In the genomic region with DNA sequence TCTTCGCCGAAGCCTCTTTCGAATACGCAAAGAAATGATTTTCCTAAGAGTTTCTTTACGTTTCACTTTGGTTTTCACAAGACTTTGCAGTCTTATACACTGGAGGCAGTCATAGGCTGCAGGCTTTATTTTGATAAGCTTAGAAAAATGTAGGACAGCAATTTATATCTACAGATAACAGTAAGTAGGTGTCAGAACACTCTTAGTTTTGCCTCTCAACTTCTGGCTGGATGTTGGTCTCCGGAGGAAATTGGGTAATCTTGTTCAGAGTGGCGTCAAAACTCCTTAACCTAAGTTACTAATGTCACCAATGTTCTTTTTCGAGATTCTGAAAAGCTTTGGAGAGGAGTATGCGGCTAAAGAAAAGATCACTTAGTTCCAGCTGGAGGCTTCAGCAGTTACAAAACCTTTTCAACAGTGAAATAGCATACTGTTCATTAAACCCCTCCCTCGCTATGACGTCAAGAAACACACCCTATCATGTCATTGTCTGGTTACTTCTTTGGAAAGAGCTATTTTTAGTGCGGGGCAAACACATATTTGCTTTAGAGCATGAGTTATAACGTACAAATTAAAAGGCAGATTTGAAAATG, we compare ENCODE assay signal across 7 mouse cellular contexts. TPM values are rescaled to one million over a fixed set of nuclear protein-coding genes. Genes with fewer than 3 reads are reported as not detected.
DNase-seq lines count a peak whose midpoint lies in the region; ATAC-seq and TF ChIP-seq lines count a peak whose summit lies in the region.

No protein-coding gene starts in this region.

- no peak overlapping the region for H3K9ac ChIP-seq in intestine, postnatal 0 days (ENCODE audit: low read depth, low read length)
- no peak overlapping the region for H3K9ac ChIP-seq in midbrain, embryonic 16.5 days (ENCODE audit: low read depth, low read length)

- peak; percentile 58 for ATAC-seq in intestine, postnatal 0 days
- peak; percentile 59 for ATAC-seq in midbrain, embryonic 16.5 days

- H3K27ac ChIP-seq in intestine, postnatal 0 days (ENCODE audit: low read depth, low read length): 0 out of 2 replicates have a peak overlapping the region, but pooled peaks have one; percentile 74
- peak overlapping the region; percentile 95 for H3K27ac ChIP-seq in midbrain, embryonic 16.5 days (ENCODE audit: low read length)

- no peak for TF ChIP-seq CTCF in intestine, postnatal 0 days (IDR thresholded peaks at IDR 0.05; ENCODE audit: low read depth)

- H3K4me2 ChIP-seq in intestine, postnatal 0 days (replicated peaks; ENCODE audit: low read depth): peak overlapping the region; percentile 81
- H3K4me2 ChIP-seq in midbrain, embryonic 16.5 days (ENCODE audit: low read length): peak overlapping the region; percentile 71

- no peaks in the 10 kb centered on the region for H3K9me3 ChIP-seq in intestine, postnatal 0 days (ENCODE audit: control insufficient read depth)
- no peaks in the 10 kb centered on the region for H3K9me3 ChIP-seq in midbrain, embryonic 16.5 days (replicated peaks; ENCODE audit: control insufficient read depth, low read length, poor library complexity, severe bottlenecking)

- peaks cover 4% of the 10 kb centered on the region; the same call in 1 of the 2 replicates for H3K4me1 ChIP-seq in intestine, postnatal 0 days (replicated peaks; ENCODE audit: control insufficient read depth, insufficient read depth, low read length)
- H3K4me1 ChIP-seq in midbrain, embryonic 16.5 days (ENCODE audit: control insufficient read depth, insufficient read depth, low read length): peaks cover 17% of the 10 kb centered on the region

- H3K4me3 ChIP-seq in intestine, postnatal 0 days (ENCODE audit: low read depth, low read length): peak overlapping the region; percentile 54
- peak overlapping the region; percentile 84 for H3K4me3 ChIP-seq in midbrain, embryonic 16.5 days (ENCODE audit: low read depth, low read length)

- no peaks in the 10 kb centered on the region for H3K27me3 ChIP-seq in intestine, postnatal 0 days (replicated peaks; ENCODE audit: control insufficient read depth, insufficient read depth, low read length)
- H3K27me3 ChIP-seq in midbrain, embryonic 16.5 days (ENCODE audit: control insufficient read depth, insufficient read depth, low read depth, low read length): no peaks in the 10 kb centered on the region

- WGBS in intestine, postnatal 0 days: 44% methylated on average over 13 of the region's 13 CpGs
- 47% methylated on average over 13 of the region's 13 CpGs for WGBS in midbrain, embryonic 16.5 days

- peak; percentile 40 to 52 for DNase-seq in spleen, postnatal 4 days (ENCODE audit: low spot score in 2 of 2)
- no peak for DNase-seq in spleen, adult 12 weeks (ENCODE audit: low spot score)
- peak; percentile 56 for DNase-seq in fibroblast of lung, adult 2 months (ENCODE audit: low read depth)
- no peak for DNase-seq in B cell, adult 2 months
- no peak for DNase-seq in thymus, postnatal 0 days (ENCODE audit: low spot score)

- no peaks in the 10 kb centered on the region for H3K36me3 ChIP-seq in intestine, postnatal 0 days (ENCODE audit: control insufficient read depth, insufficient read depth)
- H3K36me3 ChIP-seq in midbrain, embryonic 16.5 days (ENCODE audit: control insufficient read depth, insufficient read depth, low read length): no peaks in the 10 kb centered on the region

RNA-seq across cellular contexts. Expression of gene Pmvk, which starts 4.1 kb away (rescaled TPM):
- 27.7 and 28.4 TPM in 2 replicates for polyA plus RNA-seq in intestine, postnatal 0 days (2015; fragmentation: Nextera tagmentation; extraction: Ambion mirVana)
- 129 and 142 TPM in 2 replicates for polyA plus RNA-seq in midbrain, embryonic 16.5 days (2015; fragmentation: Nextera tagmentation; extraction: Ambion mirVana)
- polyA plus RNA-seq in thymus, postnatal 0 days (2015; fragmentation: Nextera tagmentation; extraction: Ambion mirVana): 39.3 and 40.3 TPM in 2 replicates

RNA-seq across cellular contexts. Expression of gene Pbxip1, which starts 22.0 kb away (rescaled TPM):
- 52.2 and 55.8 TPM in 2 replicates for polyA plus RNA-seq in intestine, postnatal 0 days (2015; fragmentation: Nextera tagmentation; extraction: Ambion mirVana)
- polyA plus RNA-seq in midbrain, embryonic 16.5 days (2015; fragmentation: Nextera tagmentation; extraction: Ambion mirVana): 14.4 and 18.5 TPM in 2 replicates
- polyA plus RNA-seq in thymus, postnatal 0 days (2015; fragmentation: Nextera tagmentation; extraction: Ambion mirVana): 23.1 and 27.3 TPM in 2 replicates

RNA-seq across cellular contexts. Expression of gene Pygo2, which starts 28.5 kb away (rescaled TPM):
- polyA plus RNA-seq in intestine, postnatal 0 days (2015; fragmentation: Nextera tagmentation; extraction: Ambion mirVana): 17.1 and 17.5 TPM in 2 replicates
- polyA plus RNA-seq in midbrain, embryonic 16.5 days (2015; fragmentation: Nextera tagmentation; extraction: Ambion mirVana): 47.6 and 48.7 TPM in 2 replicates
- 21.3 and 22.3 TPM in 2 replicates for polyA plus RNA-seq in thymus, postnatal 0 days (2015; fragmentation: Nextera tagmentation; extraction: Ambion mirVana)

RNA-seq across cellular contexts. Expression of gene Shc1, which starts 40.2 kb away (rescaled TPM):
- polyA plus RNA-seq in intestine, postnatal 0 days (2015; fragmentation: Nextera tagmentation; extraction: Ambion mirVana): 43.4 and 48.6 TPM in 2 replicates
- polyA plus RNA-seq in midbrain, embryonic 16.5 days (2015; fragmentation: Nextera tagmentation; extraction: Ambion mirVana): 13.2 and 14.9 TPM in 2 replicates
- polyA plus RNA-seq in thymus, postnatal 0 days (2015; fragmentation: Nextera tagmentation; extraction: Ambion mirVana): 37.2 and 44.7 TPM in 2 replicates

RNA-seq across cellular contexts. Expression of gene Cks1b, which starts 40.3 kb away (rescaled TPM):
- polyA plus RNA-seq in intestine, postnatal 0 days (2015; fragmentation: Nextera tagmentation; extraction: Ambion mirVana): 106 and 118 TPM in 2 replicates
- 77.1 and 86.2 TPM in 2 replicates for polyA plus RNA-seq in midbrain, embryonic 16.5 days (2015; fragmentation: Nextera tagmentation; extraction: Ambion mirVana)
- 466 and 485 TPM in 2 replicates for polyA plus RNA-seq in thymus, postnatal 0 days (2015; fragmentation: Nextera tagmentation; extraction: Ambion mirVana)

Comparison
In these comparisons a context has a peak if more than half of its experiments do, and no peak if none do; other contexts are left out.
1. DNase-seq: peak in spleen, postnatal 4 days (2 of 2) and fibroblast of lung, adult 2 months (single experiment); none in spleen, adult 12 weeks (single experiment), B cell, adult 2 months (0 of 2) and thymus, postnatal 0 days (single experiment).